Mouse (Mus musculus) mouse embryonic stem cell (cell line): ENCODE data around the gene Bex3.

Experiments
- in situ Hi-C, 2 experiments: fragments of 300-500 bp; cut with MboI; formaldehyde crosslinking; loops; 1 replicate in 1 of 2; 3 replicates in 1 of 2; pipeline ENCODE4 v1.14.3; 2019 to 2020; ENCODE audit warnings: low sequenced_read_pairs in 2 of 2, low pct_unique_long_range_greater_than_20kb in 1 of 2, mixed read lengths in 1 of 2; ENCODE audit not compliant: unreplicated experiment in 1 of 2

Bex3 gene

DNA sequence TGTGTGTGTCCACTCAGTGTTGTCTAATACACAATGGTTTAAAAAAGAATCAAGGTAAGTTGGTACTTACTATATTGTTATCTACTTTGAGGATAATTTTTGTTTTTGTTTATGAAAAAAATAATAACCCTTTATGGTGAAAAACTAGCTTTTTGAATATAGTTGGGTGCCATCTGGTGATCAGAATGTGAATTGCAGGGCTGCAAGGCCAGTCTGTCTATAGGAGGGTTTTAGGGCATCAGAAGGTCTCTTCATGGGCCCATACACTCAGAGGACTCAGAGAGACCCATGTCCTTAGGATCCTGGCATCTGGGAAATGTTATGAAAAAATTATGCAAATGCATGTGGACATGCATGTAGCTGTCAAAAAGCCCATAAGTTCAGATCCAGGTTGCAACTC lies 34.2 kb downstream of the Bex3 start:
- in situ Hi-C loops, result no loop called here

DNA sequence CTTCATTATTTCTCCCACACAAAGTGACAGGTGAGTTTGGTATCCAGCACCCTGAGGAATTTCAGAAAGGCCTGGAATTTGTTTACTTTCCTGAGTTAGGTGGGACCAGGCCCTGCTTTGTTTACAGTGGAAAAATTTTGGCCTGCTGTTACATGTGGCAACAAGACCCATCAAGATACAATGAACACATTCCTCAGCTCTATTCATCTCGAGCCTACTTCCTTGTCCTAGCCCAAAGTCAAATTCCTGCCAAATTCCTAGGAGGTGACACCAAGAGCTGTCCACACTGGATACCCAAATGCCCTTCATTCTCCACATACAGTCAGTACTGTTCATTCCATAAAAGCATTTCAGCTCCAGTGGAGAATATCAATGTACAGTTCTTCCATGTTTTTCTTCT lies 36.1 kb downstream of the Bex3 start:
- in situ Hi-C loops, result no loop called here

DNA sequence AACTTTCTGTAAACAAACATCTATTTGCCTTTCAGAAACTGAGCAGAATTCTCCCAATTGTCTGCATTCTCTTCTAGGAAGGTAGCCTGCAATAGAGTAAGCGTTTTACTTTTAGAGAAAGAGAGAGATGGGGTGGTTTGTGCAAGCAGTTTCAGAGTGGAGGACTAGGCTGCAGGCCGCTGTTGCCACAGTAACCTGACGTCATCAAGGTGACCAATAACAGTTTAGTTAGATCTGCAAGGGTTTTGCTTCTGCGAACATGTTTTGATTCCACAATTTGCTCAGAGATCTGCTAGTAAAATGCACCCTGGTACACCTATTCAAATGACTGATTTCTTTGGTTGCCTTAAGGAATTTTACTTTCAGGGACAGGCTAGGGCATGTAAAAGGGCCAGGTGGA lies 43.2 kb downstream of the Bex3 start:
- in situ Hi-C loops, result loop anchor here in 1 of 2 experiments (10.0 kb wide), 1 partner anchor 101 kb away; no protein-coding TSS in a partner anchor

DNA sequence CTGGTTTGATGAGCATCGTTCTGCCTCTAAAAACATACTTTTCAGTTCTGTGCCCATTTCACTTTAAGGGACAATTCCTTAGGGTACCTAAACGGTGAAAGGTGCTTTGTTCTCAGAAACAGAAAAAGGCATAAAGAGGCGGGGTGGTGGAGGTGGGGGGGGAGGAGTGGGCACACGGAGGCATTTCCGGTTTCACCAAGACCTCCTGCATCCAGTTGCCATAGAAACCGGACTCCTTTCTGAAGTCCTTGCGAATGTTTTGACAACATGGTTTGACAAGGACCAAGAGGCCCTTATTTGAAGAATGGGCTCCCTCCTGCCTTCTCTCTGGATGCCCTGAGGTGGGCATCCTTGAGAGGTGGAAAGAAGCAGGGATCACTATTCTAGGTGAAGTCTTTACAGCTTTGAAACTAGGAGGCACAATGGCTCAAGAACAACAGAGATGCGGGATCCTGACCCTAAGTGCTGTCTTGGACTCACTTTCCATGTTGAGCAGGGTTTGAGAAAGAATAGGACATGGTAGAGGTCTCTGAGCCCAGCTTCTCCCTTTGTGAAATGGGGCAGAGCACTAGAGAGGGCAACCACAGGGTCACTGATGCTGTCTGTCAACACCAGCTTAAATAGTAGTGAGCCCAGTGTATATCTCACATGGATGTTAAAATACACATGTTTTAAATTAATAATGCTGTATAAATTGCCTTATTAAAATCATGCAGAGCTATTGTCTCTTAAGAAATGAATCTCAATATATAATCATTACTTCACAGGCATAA lies 43.9 kb downstream of the Bex3 start:
- in situ Hi-C loops, result loop anchor here in 1 of 2 experiments (10.0 kb wide), 1 partner anchor 101 kb away; no protein-coding TSS in a partner anchor

DNA sequence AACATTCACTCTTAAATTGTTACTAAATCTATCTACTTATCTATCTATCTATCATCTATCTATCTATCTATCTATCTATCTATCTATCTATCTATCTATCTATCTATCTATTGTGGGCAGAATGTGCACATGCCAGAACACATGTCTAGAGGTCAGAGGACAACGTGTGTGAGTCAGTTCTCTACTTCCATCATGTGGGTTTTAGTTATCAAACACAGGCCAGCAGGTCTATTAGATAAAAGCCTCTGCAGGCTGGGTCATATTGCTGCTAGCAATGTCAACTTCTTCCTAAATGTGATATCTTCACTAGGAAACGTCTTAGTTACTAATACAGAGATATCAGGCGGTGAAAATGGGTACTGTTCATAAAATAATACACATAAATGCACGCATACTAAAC lies 49.9 kb downstream of the Bex3 start:
- in situ Hi-C loops, result loop anchor here in 1 of 2 experiments (5.0 to 10.0 kb wide), 2 partner anchors 95 to 123 kb away; no protein-coding TSS in a partner anchor
